Mouse (Mus musculus): ENCODE results near the gene Large1. TPM values are rescaled to one million over a fixed set of nuclear protein-coding genes. Genes with fewer than 3 reads are reported as not detected.
"Not testable (repeated sequence)": the region's sequence is repeated elsewhere in the genome, so short reads cannot be mapped to it uniquely, and the experiment has no call there.

Large1 gene
- polyA plus RNA-seq (2014; fragmentation: Nextera tagmentation; extraction: Ambion mirVana): 4.1 and 4.2 TPM in 2 replicates

DNA sequence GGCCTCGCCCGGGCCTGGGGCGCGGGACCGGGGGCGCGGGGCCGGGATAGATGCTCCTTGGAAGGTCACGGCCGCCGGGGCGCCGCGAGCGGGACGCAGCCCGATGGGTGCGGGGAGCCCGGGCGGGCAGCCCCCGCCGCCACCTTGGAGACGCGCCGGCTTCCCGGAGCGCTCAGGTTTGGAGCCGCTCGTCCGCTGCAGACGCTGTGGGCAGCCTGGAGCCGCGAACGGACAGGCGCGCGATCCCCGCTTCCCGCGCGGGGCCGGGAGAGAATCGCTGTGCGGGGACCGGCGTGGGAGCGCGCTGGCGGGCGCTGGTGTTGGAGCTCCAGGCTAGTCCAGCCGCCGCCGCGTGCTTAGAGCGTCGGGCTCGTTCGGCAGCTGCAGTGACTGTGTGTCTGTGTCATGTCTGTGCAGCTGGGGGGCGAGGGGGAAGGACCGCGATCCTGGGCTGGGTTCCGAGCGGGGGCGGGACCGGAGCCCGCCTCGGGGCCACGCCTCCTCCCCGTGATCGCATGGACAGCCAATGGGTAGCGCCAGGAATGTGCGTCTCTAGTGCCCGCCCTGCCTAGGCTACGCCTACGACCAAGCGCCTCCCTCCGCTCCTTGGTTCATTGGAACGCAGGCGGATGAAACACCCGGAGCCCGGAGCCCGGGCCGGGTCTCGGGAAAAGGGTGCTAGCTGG, at the start of gene Large1:
Gene Large1 (minus strand): TSS at position 433 of the 686 bp plus-strand sequence.
- WGBS: under 1% methylated on average over 74 of the region's 84 CpGs
- peaks cover 14% of the 10 kb centered on the region for H3K27me3 ChIP-seq (replicated peaks; ENCODE audit: control insufficient read depth, insufficient read depth, low read length)
- H3K36me3 ChIP-seq (ENCODE audit: control insufficient read depth, insufficient read depth, low read length): no peaks in the 10 kb centered on the region
- H3K9ac ChIP-seq (ENCODE audit: low read depth, low read length): peak within 1 kb of the TSS; percentile 76
- H3K27ac ChIP-seq (ENCODE audit: low read depth, low read length): peak within 1 kb of the TSS; percentile 64; the same call in 1 of the 2 replicates
- ATAC-seq (replicated peaks; ENCODE audit: low FRiP score) (peak; percentile 99), DNase-seq (ENCODE audit: low spot score) (peak; percentile 92)
- no peaks in the 10 kb centered on the region for H3K9me3 ChIP-seq (ENCODE audit: control insufficient read depth, low read length)
- peaks cover 7% of the 10 kb centered on the region; the same call in 1 of the 2 replicates for H3K4me1 ChIP-seq (replicated peaks; ENCODE audit: control insufficient read depth, insufficient read depth, low read length)
- H3K4me3 ChIP-seq (ENCODE audit: low read depth, low read length): peak within 1 kb of the TSS; percentile 80
- peak within 1 kb of the TSS; percentile 96 for H3K4me2 ChIP-seq

DNA sequence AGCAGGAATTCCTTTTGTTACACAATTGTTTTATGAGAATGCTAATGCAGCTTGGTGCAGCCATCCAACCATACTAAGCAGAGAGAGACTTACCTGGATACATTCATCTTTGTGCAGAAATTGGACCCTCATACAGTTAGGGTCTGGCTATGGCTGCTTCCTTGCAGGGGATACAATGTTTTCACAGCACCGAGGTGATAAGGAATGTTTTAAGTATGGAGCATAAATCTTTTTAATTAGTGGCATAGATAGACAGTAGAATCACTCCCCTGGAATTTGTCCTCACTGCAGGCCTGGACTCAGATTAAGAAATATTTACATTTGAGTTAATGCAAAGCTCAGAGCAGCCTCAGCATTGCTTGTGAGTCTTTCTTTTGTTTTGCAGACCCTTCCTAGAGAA, 47.0 kb upstream of the Large1 start:
- Histone ChIP-seq H3K27ac (ENCODE audit: low read depth, low read length) (no peak overlapping the region), H3K9ac (ENCODE audit: low read depth, low read length) (no peak overlapping the region), H3K27me3 (replicated peaks; ENCODE audit: control insufficient read depth, insufficient read depth, low read length) (no peaks in the 10 kb centered on the region), H3K9me3 (ENCODE audit: control insufficient read depth, low read length) (no peaks in the 10 kb centered on the region), H3K4me3 (ENCODE audit: low read depth, low read length) (no peak overlapping the region), H3K36me3 (ENCODE audit: control insufficient read depth, insufficient read depth, low read length) (no peaks in the 10 kb centered on the region), H3K4me1 (replicated peaks; ENCODE audit: control insufficient read depth, insufficient read depth, low read length) (no peaks in the 10 kb centered on the region), H3K4me2 (no peak overlapping the region)
- no peak for ATAC-seq (replicated peaks; ENCODE audit: low FRiP score)
- 50% methylated on average over 1 of the region's 1 CpGs for whole genome bisulfite sequencing
- no peak for DNase-seq (ENCODE audit: low spot score)

DNA sequence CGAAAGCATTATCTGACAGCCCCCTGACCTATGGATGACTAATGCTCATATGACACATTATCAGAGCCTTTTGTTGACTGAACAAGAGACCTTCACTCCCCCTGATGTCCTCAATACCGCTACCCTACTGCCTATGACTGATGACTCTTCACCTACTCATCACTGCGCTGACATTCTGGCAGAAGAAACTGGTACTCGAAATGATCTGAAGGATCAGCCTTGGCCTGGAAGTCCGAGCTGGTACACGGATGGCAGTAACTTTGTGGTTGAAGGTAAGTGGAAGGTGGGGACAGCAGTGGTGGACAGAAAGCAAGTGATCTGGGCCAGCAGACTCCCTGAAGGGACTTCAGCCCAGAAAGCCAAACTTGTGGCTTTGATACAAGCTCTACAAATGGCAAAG, 19.7 kb upstream of the Large1 start:
- H3K4me1 ChIP-seq (replicated peaks; ENCODE audit: control insufficient read depth, insufficient read depth, low read length); H3K27me3 ChIP-seq (replicated peaks; ENCODE audit: control insufficient read depth, insufficient read depth, low read length); DNase-seq (ENCODE audit: low spot score); H3K36me3 ChIP-seq (ENCODE audit: control insufficient read depth, insufficient read depth, low read length); H3K9me3 ChIP-seq (ENCODE audit: control insufficient read depth, low read length); H3K4me2 ChIP-seq; H3K4me3 ChIP-seq (ENCODE audit: low read depth, low read length); H3K9ac ChIP-seq (ENCODE audit: low read depth, low read length); ATAC-seq (replicated peaks; ENCODE audit: low FRiP score); H3K27ac ChIP-seq (ENCODE audit: low read depth, low read length): not testable (repeated sequence)
- WGBS: 79% methylated on average over 6 of the region's 6 CpGs

DNA sequence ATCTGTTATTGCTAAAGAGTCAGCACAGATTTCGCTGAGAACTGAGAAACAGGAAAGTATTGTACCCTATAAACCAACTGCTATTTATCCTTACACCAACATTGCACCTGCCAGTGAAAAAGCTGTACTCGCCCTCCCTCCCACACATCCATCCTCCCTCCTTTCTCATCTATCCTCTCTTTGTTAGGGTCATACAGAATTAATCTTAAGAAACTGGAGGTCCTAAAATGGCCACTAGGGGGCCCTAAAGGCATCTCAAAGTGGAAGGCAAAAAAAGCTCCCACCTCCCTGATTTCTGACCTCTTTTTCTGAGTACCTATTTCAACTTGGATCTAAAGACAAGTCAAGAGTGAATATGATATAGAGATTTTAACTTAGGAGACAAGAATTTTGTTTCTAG, 2.6 kb upstream of the Large1 start:
- 25% methylated on average over 2 of the region's 2 CpGs for WGBS
- DNase-seq (ENCODE audit: low spot score) (no peak), ATAC-seq (replicated peaks; ENCODE audit: low FRiP score) (no peak)
- Histone ChIP-seq H3K27me3 (replicated peaks; ENCODE audit: control insufficient read depth, insufficient read depth, low read length) (peaks cover 14% of the 10 kb centered on the region), H3K27ac (ENCODE audit: low read depth, low read length) (no peak overlapping the region), H3K36me3 (ENCODE audit: control insufficient read depth, insufficient read depth, low read length) (no peaks in the 10 kb centered on the region), H3K4me3 (ENCODE audit: low read depth, low read length) (no peak overlapping the region), H3K4me2 (no peak overlapping the region), H3K9ac (ENCODE audit: low read depth, low read length) (no peak overlapping the region), H3K9me3 (ENCODE audit: control insufficient read depth, low read length) (no peaks in the 10 kb centered on the region), H3K4me1 (replicated peaks; ENCODE audit: control insufficient read depth, insufficient read depth, low read length) (peaks cover 7% of the 10 kb centered on the region; the same call in 1 of the 2 replicates)

DNA sequence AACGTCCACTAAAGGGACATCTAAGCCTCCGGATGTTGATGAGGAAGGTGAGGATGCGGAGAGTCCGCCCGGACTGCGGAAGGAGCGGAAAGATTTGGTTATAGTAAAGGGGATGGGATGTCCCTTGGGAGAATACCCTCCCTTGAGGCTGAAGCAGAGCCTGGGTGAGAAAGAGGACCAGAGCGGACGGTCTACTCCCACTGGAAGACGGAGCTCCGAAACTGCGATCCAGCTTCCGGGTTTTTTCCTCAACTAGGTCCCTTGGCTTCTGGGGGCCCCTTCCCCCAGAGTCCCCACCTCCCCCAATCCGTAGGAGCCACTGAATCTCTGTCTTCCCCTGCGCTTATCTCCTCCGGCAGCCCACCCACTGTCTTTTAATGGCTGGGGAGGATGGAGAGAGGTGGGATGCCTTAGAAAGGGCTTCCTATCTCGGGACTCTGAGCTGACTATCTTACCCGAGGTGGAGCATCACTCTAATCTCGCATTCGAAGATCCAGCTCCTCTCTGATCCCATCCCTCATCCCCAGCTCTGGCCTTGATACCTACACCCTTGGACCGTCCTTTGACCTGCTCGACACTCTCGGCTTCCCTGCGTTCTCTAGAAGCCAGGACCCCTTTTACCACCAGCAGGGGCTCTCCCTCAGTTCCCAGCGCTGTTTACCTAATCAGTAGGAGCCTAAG, 1.0 kb upstream of the Large1 start:
- Histone ChIP-seq H3K4me1 (replicated peaks; ENCODE audit: control insufficient read depth, insufficient read depth, low read length) (peaks cover 7% of the 10 kb centered on the region; the same call in 1 of the 2 replicates), H3K9ac (ENCODE audit: low read depth, low read length) (peak overlapping the region; percentile 56), H3K4me3 (ENCODE audit: low read depth, low read length) (peak overlapping the region; percentile 80), H3K36me3 (ENCODE audit: control insufficient read depth, insufficient read depth, low read length) (no peaks in the 10 kb centered on the region), H3K9me3 (ENCODE audit: control insufficient read depth, low read length) (no peaks in the 10 kb centered on the region), H3K27ac (ENCODE audit: low read depth, low read length) (no peak overlapping the region), H3K27me3 (replicated peaks; ENCODE audit: control insufficient read depth, insufficient read depth, low read length) (peaks cover 14% of the 10 kb centered on the region), H3K4me2 (peak overlapping the region; percentile 96)
- DNase-seq (ENCODE audit: low spot score): peak; percentile 58
- WGBS: 0% methylated on average over 25 of the region's 25 CpGs
- ATAC-seq (replicated peaks; ENCODE audit: low FRiP score): 0 out of 2 replicates have a peak, but pooled peaks have one; percentile 10

DNA sequence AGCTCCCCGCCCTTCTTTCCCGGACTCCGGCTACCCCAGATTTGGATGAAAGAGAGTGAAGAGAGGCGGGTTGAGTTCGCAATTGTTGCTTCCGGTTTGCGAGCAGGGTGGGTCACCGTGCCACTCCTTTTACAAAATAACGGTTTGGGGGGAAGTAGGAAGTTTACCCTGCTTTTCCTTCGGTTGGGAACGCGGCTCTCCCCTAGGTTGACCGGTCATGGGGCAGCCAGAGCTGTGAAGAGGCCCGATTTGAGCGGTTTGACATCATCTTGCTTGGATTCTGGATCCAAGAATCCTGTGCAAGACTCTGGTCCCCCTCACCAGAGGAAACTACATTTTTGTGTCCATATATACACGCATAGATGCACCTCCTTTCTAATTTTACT, 447 bp upstream of the Large1 start:
- peak overlapping the region; percentile 96 for H3K4me2 ChIP-seq
- no peaks in the 10 kb centered on the region for H3K36me3 ChIP-seq (ENCODE audit: control insufficient read depth, insufficient read depth, low read length)
- H3K9ac ChIP-seq (ENCODE audit: low read depth, low read length): peak overlapping the region; percentile 56
- under 1% methylated on average over 16 of the region's 16 CpGs for WGBS
- DNase-seq (ENCODE audit: low spot score) (no peak), ATAC-seq (replicated peaks; ENCODE audit: low FRiP score) (peak; percentile 21; the same call in 1 of the 2 replicates)
- no peak overlapping the region for H3K27ac ChIP-seq (ENCODE audit: low read depth, low read length)
- H3K9me3 ChIP-seq (ENCODE audit: control insufficient read depth, low read length): no peaks in the 10 kb centered on the region
- H3K4me1 ChIP-seq (replicated peaks; ENCODE audit: control insufficient read depth, insufficient read depth, low read length): peaks cover 7% of the 10 kb centered on the region; the same call in 1 of the 2 replicates
- peak overlapping the region; percentile 80 for H3K4me3 ChIP-seq (ENCODE audit: low read depth, low read length)
- H3K27me3 ChIP-seq (replicated peaks; ENCODE audit: control insufficient read depth, insufficient read depth, low read length): peaks cover 14% of the 10 kb centered on the region

DNA sequence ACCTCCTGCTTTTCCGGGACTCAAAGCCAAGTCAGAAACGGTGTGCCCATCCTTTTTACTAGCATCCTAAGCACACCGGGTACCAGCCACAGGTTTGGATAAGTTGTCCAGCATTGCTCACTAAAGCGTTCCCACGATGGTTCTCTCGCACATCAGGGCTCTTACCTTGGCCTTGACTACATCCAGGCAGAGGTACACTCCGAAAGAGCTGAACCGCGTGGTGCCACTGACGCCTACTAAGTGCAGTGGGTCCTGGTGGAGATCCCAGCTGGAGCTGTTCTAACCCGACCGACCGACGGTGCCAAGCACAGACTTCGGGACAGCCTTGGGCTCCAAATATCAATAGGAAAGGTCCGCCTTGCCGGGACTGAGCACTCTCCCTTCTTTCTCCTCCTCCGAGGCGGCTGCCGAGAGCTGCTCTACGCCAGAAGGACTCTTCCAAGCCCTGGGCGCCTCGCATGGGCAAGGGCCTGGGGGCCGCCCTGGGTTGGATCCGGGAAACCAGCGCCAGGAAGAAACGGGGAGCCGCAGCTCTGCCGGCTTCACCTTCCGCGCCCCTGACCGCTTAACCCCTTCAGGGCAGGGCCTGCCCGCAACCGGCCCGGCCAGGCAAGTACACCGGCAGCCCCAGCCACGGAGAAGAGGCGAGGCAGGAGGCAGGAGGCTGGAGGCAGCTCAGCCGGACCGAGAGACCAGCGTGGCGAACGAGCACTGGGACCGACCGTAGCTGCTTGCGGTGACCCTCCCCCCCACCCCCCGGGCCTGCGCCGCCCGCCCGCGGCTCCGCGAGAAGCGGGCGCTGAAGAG, 836 bp downstream of the Large1 start:
- WGBS: 2% methylated on average over 51 of the region's 56 CpGs
- H3K27ac ChIP-seq (ENCODE audit: low read depth, low read length): peak overlapping the region; percentile 64; the same call in 1 of the 2 replicates

DNA sequence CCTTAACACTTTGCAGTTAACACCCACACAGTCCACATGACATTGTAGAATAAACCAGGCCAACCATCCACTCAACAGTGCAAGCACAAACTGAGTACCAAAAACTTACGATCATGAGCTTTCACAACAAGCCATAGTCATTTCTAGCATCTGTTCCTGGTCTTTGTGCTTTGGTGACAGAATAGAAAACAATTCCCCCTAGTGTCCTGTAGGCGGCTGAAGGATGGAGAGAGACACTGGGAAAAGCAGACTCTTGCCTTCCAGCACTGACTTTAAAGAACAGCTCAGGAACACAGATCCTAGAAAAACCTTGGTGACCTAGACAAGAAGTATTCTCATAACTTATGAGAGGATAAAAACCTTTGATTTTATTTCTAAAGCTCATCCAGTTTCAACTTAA, 3.0 kb downstream of the Large1 start:
- H3K27ac ChIP-seq (ENCODE audit: low read depth, low read length): no peak overlapping the region
- no peaks in the 10 kb centered on the region for H3K9me3 ChIP-seq (ENCODE audit: control insufficient read depth, low read length)
- H3K4me1 ChIP-seq (replicated peaks; ENCODE audit: control insufficient read depth, insufficient read depth, low read length): peaks cover 7% of the 10 kb centered on the region; the same call in 1 of the 2 replicates
- WGBS: 42% methylated on average over 2 of the region's 2 CpGs
- peaks cover 14% of the 10 kb centered on the region for H3K27me3 ChIP-seq (replicated peaks; ENCODE audit: control insufficient read depth, insufficient read depth, low read length)
- no peak overlapping the region for H3K9ac ChIP-seq (ENCODE audit: low read depth, low read length)
- H3K4me2 ChIP-seq: no peak overlapping the region
- ATAC-seq (replicated peaks; ENCODE audit: low FRiP score) (no peak), DNase-seq (ENCODE audit: low spot score) (no peak)
- H3K36me3 ChIP-seq (ENCODE audit: control insufficient read depth, insufficient read depth, low read length): no peaks in the 10 kb centered on the region
- no peak overlapping the region for H3K4me3 ChIP-seq (ENCODE audit: low read depth, low read length)

More for the DNA sequence above, 836 bp downstream of the Large1 start:
- peaks cover 7% of the 10 kb centered on the region; the same call in 1 of the 2 replicates for H3K4me1 ChIP-seq (replicated peaks; ENCODE audit: control insufficient read depth, insufficient read depth, low read length)
- H3K27me3 ChIP-seq (replicated peaks; ENCODE audit: control insufficient read depth, insufficient read depth, low read length): peaks cover 14% of the 10 kb centered on the region
- H3K36me3 ChIP-seq (ENCODE audit: control insufficient read depth, insufficient read depth, low read length): no peaks in the 10 kb centered on the region
- no peaks in the 10 kb centered on the region for H3K9me3 ChIP-seq (ENCODE audit: control insufficient read depth, low read length)
- ATAC-seq (replicated peaks; ENCODE audit: low FRiP score) (peak; percentile 11), DNase-seq (ENCODE audit: low spot score) (peak; percentile 62)
- H3K9ac ChIP-seq (ENCODE audit: low read depth, low read length): peak overlapping the region; percentile 76
- peak overlapping the region; percentile 96 for H3K4me2 ChIP-seq
- peak overlapping the region; percentile 80 for H3K4me3 ChIP-seq (ENCODE audit: low read depth, low read length)
